Mouse (Mus musculus): ENCODE measurements at regions not wholly inside any gene's neighbourhood (a gene's known extent, or its start where the extent isn't known, plus 50 kb on each side); places are given as distances from the start of the nearest gene placed in this dataset.
A peak's percentile ranks its signal among the peaks of the same experiment; 100 is the strongest.

GRCm38 (mm10) chr9:99800076-99800475 lies 75.9 kb downstream of the Sox14 start:
- peaks cover 12% of the 10 kb centered on the region; the same call in 1 of the 2 replicates for H3K27me3 ChIP-seq
- ATAC-seq (ENCODE audit: low FRiP score) = 0 out of 2 replicates have a peak, but pooled peaks have one; percentile 22
- peaks cover 46% of the 10 kb centered on the region for H3K4me1 ChIP-seq
- H3K4me3 ChIP-seq (replicated peaks) = peak overlapping the region; percentile 28
- H3K27ac ChIP-seq = peak overlapping the region; percentile 87
- H3K9me3 ChIP-seq = no peaks in the 10 kb centered on the region
- no peaks in the 10 kb centered on the region for H3K36me3 ChIP-seq (replicated peaks)
- no peak overlapping the region for H3K9ac ChIP-seq
- under 1% methylated on average over 13 of the region's 13 CpGs for WGBS
- H3K4me2 ChIP-seq = peak overlapping the region; percentile 62

- Histone ChIP-seq H3K4me1 (peaks cover 46% of the 10 kb centered on the region), H3K9ac (peak overlapping the region; percentile 44; the same call in 1 of the 2 replicates), H3K4me3 (replicated peaks) (peak overlapping the region; percentile 28), H3K4me2 (peak overlapping the region; percentile 62), H3K36me3 (replicated peaks) (no peaks in the 10 kb centered on the region), H3K27ac (peak overlapping the region; percentile 87), H3K27me3 (peaks cover 15% of the 10 kb centered on the region; the same call in 1 of the 2 replicates), H3K9me3 (no peaks in the 10 kb centered on the region)
- WGBS = 0% methylated on average over 16 of the region's 16 CpGs
- peak; percentile 92 for ATAC-seq (ENCODE audit: low FRiP score)
Observed at GRCm38 (mm10) chr9:99799387-99800021, 76.5 kb downstream of the Sox14 start.

- Histone ChIP-seq H3K27ac (peak overlapping the region; percentile 63; the same call in 1 of the 2 replicates), H3K27me3 (peaks cover 30% of the 10 kb centered on the region), H3K4me2 (peak overlapping the region; percentile 15; the same call in 1 of the 2 replicates), H3K4me3 (replicated peaks) (no peak overlapping the region), H3K9ac (no peak overlapping the region), H3K9me3 (no peaks in the 10 kb centered on the region), H3K4me1 (peaks cover 50% of the 10 kb centered on the region), H3K36me3 (replicated peaks) (no peaks in the 10 kb centered on the region)
- WGBS = 12% methylated on average over 9 of the region's 9 CpGs
- ATAC-seq (ENCODE audit: low FRiP score) = 0 out of 2 replicates have a peak, but pooled peaks have one; percentile 33
Observed at GRCm38 (mm10) chr9:99797066-99797770, 78.8 kb downstream of the Sox14 start.

- Histone ChIP-seq H3K9me3 (no peaks in the 10 kb centered on the region), H3K4me1 (peaks cover 24% of the 10 kb centered on the region), H3K27me3 (peaks cover 43% of the 10 kb centered on the region), H3K4me3 (replicated peaks) (no peak overlapping the region), H3K27ac (no peak overlapping the region), H3K4me2 (no peak overlapping the region), H3K9ac (no peak overlapping the region), H3K36me3 (replicated peaks) (no peaks in the 10 kb centered on the region)
- ATAC-seq (ENCODE audit: low FRiP score) = peak; percentile 25; the same call in 1 of the 2 replicates
- WGBS = 52% methylated on average over 7 of the region's 7 CpGs
Observed at GRCm38 (mm10) chr9:99792700-99793099, 75.6 kb upstream of the Cldn18 start.

- Histone ChIP-seq H3K9ac (no peak overlapping the region), H3K36me3 (replicated peaks) (no peaks in the 10 kb centered on the region), H3K4me2 (no peak overlapping the region), H3K4me3 (replicated peaks) (no peak overlapping the region), H3K27ac (no peak overlapping the region), H3K4me1 (peaks cover 20% of the 10 kb centered on the region; the same call in 1 of the 2 replicates), H3K27me3 (peaks cover 31% of the 10 kb centered on the region), H3K9me3 (no peaks in the 10 kb centered on the region)
- 89% methylated on average over 7 of the region's 7 CpGs for WGBS
- ATAC-seq (ENCODE audit: low FRiP score) = no peak
Observed at GRCm38 (mm10) chr9:99786864-99787263, 69.8 kb upstream of the Cldn18 start.

- Histone ChIP-seq H3K9me3 (no peaks in the 10 kb centered on the region), H3K27ac (no peak overlapping the region), H3K4me2 (no peak overlapping the region), H3K36me3 (replicated peaks) (no peaks in the 10 kb centered on the region), H3K4me3 (replicated peaks) (no peak overlapping the region), H3K9ac (no peak overlapping the region), H3K27me3 (peaks cover 35% of the 10 kb centered on the region), H3K4me1 (peaks cover 17% of the 10 kb centered on the region; the same call in 1 of the 2 replicates)
- peak; percentile 66; the same call in 1 of the 2 replicates for ATAC-seq (ENCODE audit: low FRiP score)
- 9% methylated on average over 2 of the region's 2 CpGs for WGBS
Observed at GRCm38 (mm10) chr9:99783156-99783555, 66.1 kb upstream of the Cldn18 start.

- no peak overlapping the region for H3K4me3 ChIP-seq (replicated peaks)
- peak; percentile 73; the same call in 1 of the 2 replicates for ATAC-seq (ENCODE audit: low FRiP score)
- no peak overlapping the region for H3K9ac ChIP-seq
- 12% methylated on average over 7 of the region's 7 CpGs for WGBS
- peaks cover 17% of the 10 kb centered on the region; the same call in 1 of the 2 replicates for H3K4me1 ChIP-seq
- no peaks in the 10 kb centered on the region for H3K36me3 ChIP-seq (replicated peaks)
- H3K27ac ChIP-seq = 0 out of 2 replicates have a peak overlapping the region, but pooled peaks have one; percentile 8
- H3K27me3 ChIP-seq = peaks cover 35% of the 10 kb centered on the region
- no peaks in the 10 kb centered on the region for H3K9me3 ChIP-seq
- H3K4me2 ChIP-seq = no peak overlapping the region
Observed at GRCm38 (mm10) chr9:99782364-99783119, 65.5 kb upstream of the Cldn18 start.

- Histone ChIP-seq H3K9ac (no peak overlapping the region), H3K36me3 (replicated peaks) (no peaks in the 10 kb centered on the region), H3K9me3 (no peaks in the 10 kb centered on the region), H3K27ac (no peak overlapping the region), H3K4me3 (replicated peaks) (no peak overlapping the region), H3K4me1 (peaks cover 17% of the 10 kb centered on the region; the same call in 1 of the 2 replicates), H3K27me3 (peaks cover 17% of the 10 kb centered on the region; the same call in 1 of the 2 replicates), H3K4me2 (no peak overlapping the region)
- no peak for ATAC-seq (ENCODE audit: low FRiP score)
- 79% methylated on average over 4 of the region's 4 CpGs for WGBS
Observed at GRCm38 (mm10) chr9:99778871-99779270, 61.8 kb upstream of the Cldn18 start.

GRCm38 (mm10) chr9:99770696-99771095 lies 53.6 kb upstream of the Cldn18 start:
- Histone ChIP-seq H3K4me3 (replicated peaks) (no peak overlapping the region), H3K9me3 (no peaks in the 10 kb centered on the region), H3K27me3 (peaks cover 8% of the 10 kb centered on the region; the same call in 1 of the 2 replicates), H3K4me2 (peak overlapping the region; percentile 45), H3K36me3 (replicated peaks) (no peaks in the 10 kb centered on the region), H3K27ac (no peak overlapping the region), H3K4me1 (peaks cover 12% of the 10 kb centered on the region), H3K9ac (no peak overlapping the region)
- no peak for ATAC-seq (ENCODE audit: low FRiP score)
- 2% methylated on average over 10 of the region's 10 CpGs for WGBS
